Mouse (Mus musculus): ENCODE results near the gene Pum2. TPM values are rescaled to one million over a fixed set of nuclear protein-coding genes. Genes with fewer than 3 reads are reported as not detected.
"Not testable (repeated sequence)": the region's sequence is repeated elsewhere in the genome, so short reads cannot be mapped to it uniquely, and the experiment has no call there.

Gene Pum2
- polyA plus RNA-seq, 1 experiment from 2014 or later = 48.9 TPM

DNA sequence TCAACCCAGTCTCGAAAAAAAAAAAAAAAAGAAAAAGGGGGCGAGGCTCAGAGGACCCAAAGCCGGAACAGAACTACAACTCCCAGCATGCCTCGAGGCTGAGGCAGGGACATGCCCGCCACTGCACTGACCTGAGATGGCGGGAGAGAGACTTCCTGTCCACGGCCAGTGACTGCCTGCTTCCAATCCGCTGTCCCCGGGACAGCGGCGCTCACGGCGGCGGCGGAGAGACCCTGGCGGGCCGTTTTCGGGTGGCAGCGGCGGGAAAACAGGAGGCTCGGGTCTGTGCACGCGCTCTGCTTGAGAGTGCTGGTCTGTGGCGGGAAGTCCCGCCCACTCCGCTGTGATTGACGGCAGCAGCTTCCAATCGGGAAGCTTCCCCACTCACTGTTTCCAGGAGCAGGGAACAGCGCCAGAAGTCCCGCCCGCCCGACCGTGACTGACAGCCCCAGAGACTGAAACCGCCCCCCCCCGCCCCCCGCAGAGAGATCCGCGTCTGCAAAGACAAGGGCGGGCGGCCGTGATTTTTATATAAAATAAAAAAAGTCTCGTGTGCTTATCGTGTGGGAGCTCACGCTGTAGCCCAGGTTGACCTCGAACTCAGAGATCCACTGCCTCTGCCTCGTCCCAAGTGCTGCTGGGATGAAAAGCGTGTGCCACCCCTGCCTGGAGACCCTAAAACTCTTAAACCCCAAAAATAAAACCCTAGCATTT lies 33.1 kb upstream of the Pum2 start:
- Histone ChIP-seq H3K4me1 (ENCODE audit: control insufficient read depth, insufficient read depth, low read length) (0 out of 2 replicates have a peak, but pooled peaks cover 2% of the 10 kb centered on the region), H3K27ac (ENCODE audit: low read length) (peak overlapping the region; percentile 97), H3K4me3 (ENCODE audit: low read depth, low read length) (peak overlapping the region; percentile 71), H3K4me2 (ENCODE audit: low read length) (peak overlapping the region; percentile 67), H3K27me3 (ENCODE audit: control insufficient read depth, insufficient read depth, low read depth, low read length) (no peaks in the 10 kb centered on the region), H3K36me3 (ENCODE audit: control insufficient read depth, insufficient read depth, low read length) (no peaks in the 10 kb centered on the region), H3K9ac (ENCODE audit: low read depth, low read length) (peak overlapping the region; percentile 94), H3K9me3 (replicated peaks; ENCODE audit: control insufficient read depth, low read length, poor library complexity, severe bottlenecking) (no peaks in the 10 kb centered on the region)
- 0% methylated on average over 47 of the region's 47 CpGs for WGBS
- ATAC-seq = peak; percentile 99

DNA sequence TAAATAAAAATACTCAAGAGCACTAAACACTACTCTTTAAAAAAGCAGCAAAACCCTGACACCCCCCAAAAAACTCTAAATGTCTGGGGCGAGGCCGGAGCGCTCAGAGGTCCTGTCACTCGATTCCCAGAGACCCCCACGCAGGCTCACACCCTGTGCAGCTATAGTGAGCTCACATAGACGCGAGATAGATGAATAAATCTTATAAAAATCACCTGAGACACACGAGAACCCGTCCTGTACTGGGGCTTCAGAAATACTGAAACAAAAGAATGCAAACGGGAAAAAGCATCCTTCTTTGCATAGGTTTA lies 32.6 kb upstream of the Pum2 start:
- H3K4me2 ChIP-seq (ENCODE audit: low read length) = peak overlapping the region; percentile 67
- peak overlapping the region; percentile 97 for H3K27ac ChIP-seq (ENCODE audit: low read length)
- peak; percentile 72 for ATAC-seq
- no peaks in the 10 kb centered on the region for H3K36me3 ChIP-seq (ENCODE audit: control insufficient read depth, insufficient read depth, low read length)
- H3K4me3 ChIP-seq (ENCODE audit: low read depth, low read length) = peak overlapping the region; percentile 71
- H3K9me3 ChIP-seq (replicated peaks; ENCODE audit: control insufficient read depth, low read length, poor library complexity, severe bottlenecking) = no peaks in the 10 kb centered on the region
- H3K4me1 ChIP-seq (ENCODE audit: control insufficient read depth, insufficient read depth, low read length) = 0 out of 2 replicates have a peak, but pooled peaks cover 2% of the 10 kb centered on the region
- no peaks in the 10 kb centered on the region for H3K27me3 ChIP-seq (ENCODE audit: control insufficient read depth, insufficient read depth, low read depth, low read length)
- 7% methylated on average over 10 of the region's 10 CpGs for WGBS
- peak overlapping the region; percentile 74 for H3K9ac ChIP-seq (ENCODE audit: low read depth, low read length)

DNA sequence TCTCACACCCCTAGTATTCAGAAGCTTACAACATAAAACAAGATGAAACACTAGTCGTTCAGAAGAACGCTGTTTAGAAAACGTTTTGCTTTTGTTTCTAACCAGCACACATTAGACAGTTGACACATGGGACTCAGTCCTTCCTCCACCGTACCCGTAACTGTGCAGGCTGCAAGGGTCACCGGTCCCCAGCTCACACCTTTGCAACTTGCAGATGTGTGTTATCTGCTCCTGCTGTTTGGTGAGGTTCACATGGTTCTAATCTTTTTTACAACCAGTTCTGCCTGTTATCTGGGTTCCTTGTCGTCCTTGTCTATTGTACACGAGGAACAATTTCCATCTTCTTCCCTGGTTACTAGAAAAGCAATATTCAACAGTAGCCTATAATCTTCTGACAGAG lies 25.7 kb upstream of the Pum2 start:
- not testable (repeated sequence) for H3K27ac ChIP-seq (ENCODE audit: low read length); H3K9me3 ChIP-seq (replicated peaks; ENCODE audit: control insufficient read depth, low read length, poor library complexity, severe bottlenecking); H3K27me3 ChIP-seq (ENCODE audit: control insufficient read depth, insufficient read depth, low read depth, low read length); H3K4me2 ChIP-seq (ENCODE audit: low read length); H3K36me3 ChIP-seq (ENCODE audit: control insufficient read depth, insufficient read depth, low read length); H3K4me1 ChIP-seq (ENCODE audit: control insufficient read depth, insufficient read depth, low read length); H3K4me3 ChIP-seq (ENCODE audit: low read depth, low read length); H3K9ac ChIP-seq (ENCODE audit: low read depth, low read length); ATAC-seq
- WGBS = 78% methylated on average over 8 of the region's 8 CpGs

DNA sequence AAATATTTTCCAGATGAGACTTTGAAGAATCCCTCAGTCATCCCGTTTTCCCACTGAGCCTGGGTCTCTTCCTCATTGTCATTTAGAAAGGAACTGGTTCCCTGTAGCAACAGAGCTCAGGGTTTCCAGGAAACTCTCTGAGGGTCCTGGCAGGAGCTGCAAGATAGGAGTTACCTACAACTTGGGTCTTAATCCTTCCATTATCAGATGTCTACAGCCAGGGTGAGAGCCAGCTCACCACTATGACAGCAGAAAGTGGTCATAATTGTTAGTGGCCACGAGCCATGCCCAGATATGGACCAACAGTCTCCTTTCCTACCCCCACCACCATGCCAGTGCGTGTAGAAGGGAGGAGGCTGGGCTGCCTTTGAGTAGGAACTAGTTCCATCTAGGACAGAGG lies 23.9 kb upstream of the Pum2 start:
- WGBS = 68% methylated on average over 3 of the region's 3 CpGs
- not testable (repeated sequence) for H3K9ac ChIP-seq (ENCODE audit: low read depth, low read length); ATAC-seq; H3K27ac ChIP-seq (ENCODE audit: low read length); H3K36me3 ChIP-seq (ENCODE audit: control insufficient read depth, insufficient read depth, low read length); H3K4me3 ChIP-seq (ENCODE audit: low read depth, low read length); H3K4me1 ChIP-seq (ENCODE audit: control insufficient read depth, insufficient read depth, low read length); H3K9me3 ChIP-seq (replicated peaks; ENCODE audit: control insufficient read depth, low read length, poor library complexity, severe bottlenecking); H3K4me2 ChIP-seq (ENCODE audit: low read length); H3K27me3 ChIP-seq (ENCODE audit: control insufficient read depth, insufficient read depth, low read depth, low read length)

DNA sequence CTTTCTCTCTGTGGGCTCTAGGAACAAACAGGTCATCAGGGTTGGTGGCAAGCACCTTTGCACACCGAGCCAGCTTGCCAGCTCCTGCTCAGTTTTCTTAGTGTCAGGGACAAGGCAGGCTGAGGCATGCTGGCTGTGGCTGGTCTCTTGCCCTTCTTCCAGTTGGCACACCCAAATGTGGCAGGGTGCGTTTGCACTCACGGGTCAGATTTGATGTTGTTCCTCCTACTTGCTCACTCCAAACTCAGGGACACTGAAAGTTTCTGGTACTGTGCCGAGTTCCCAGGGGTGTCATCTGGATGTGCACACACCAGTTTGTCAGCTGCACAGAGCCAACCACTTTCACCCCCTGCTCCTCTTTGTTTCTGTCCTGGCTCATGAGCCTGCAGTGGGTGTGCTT lies 17.3 kb upstream of the Pum2 start:
- WGBS = 87% methylated on average over 4 of the region's 4 CpGs
- no peak for ATAC-seq
- no peak overlapping the region for H3K4me2 ChIP-seq (ENCODE audit: low read length)

DNA sequence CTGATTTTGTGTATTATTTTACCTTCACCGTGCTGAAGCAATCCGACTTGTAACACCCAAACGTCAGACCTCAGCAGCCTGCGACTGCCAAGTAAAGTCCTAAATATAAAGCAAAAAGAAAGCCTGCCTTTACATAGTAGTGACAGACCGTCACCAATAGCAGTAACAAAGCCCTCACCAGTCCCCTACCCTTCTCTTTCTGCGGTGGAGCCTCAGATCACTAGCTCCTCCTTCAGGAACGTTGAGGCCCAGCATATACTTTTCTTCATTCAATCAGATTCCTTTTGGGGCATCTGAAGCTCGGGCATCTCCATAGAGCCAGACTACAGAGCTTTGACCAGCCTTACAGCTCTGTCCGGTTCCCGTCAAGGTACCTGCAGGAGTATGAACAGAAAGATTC lies 16.8 kb upstream of the Pum2 start:
- Histone ChIP-seq H3K27ac (ENCODE audit: low read length) (no peak overlapping the region), H3K4me3 (ENCODE audit: low read depth, low read length) (no peak overlapping the region), H3K9ac (ENCODE audit: low read depth, low read length) (no peak overlapping the region), H3K36me3 (ENCODE audit: control insufficient read depth, insufficient read depth, low read length) (no peaks in the 10 kb centered on the region), H3K4me1 (ENCODE audit: control insufficient read depth, insufficient read depth, low read length) (no peaks in the 10 kb centered on the region), H3K9me3 (replicated peaks; ENCODE audit: control insufficient read depth, low read length, poor library complexity, severe bottlenecking) (no peaks in the 10 kb centered on the region), H3K27me3 (ENCODE audit: control insufficient read depth, insufficient read depth, low read depth, low read length) (no peaks in the 10 kb centered on the region), H3K4me2 (ENCODE audit: low read length) (no peak overlapping the region)
- ATAC-seq = no peak
- 71% methylated on average over 10 of the region's 10 CpGs for WGBS

More for the DNA sequence above, 17.3 kb upstream of the Pum2 start:
- H3K36me3 ChIP-seq (ENCODE audit: control insufficient read depth, insufficient read depth, low read length) = no peaks in the 10 kb centered on the region
- H3K9me3 ChIP-seq (replicated peaks; ENCODE audit: control insufficient read depth, low read length, poor library complexity, severe bottlenecking) = no peaks in the 10 kb centered on the region
- H3K27ac ChIP-seq (ENCODE audit: low read length) = no peak overlapping the region
- H3K4me3 ChIP-seq (ENCODE audit: low read depth, low read length) = no peak overlapping the region
- no peaks in the 10 kb centered on the region for H3K27me3 ChIP-seq (ENCODE audit: control insufficient read depth, insufficient read depth, low read depth, low read length)
- no peaks in the 10 kb centered on the region for H3K4me1 ChIP-seq (ENCODE audit: control insufficient read depth, insufficient read depth, low read length)
- no peak overlapping the region for H3K9ac ChIP-seq (ENCODE audit: low read depth, low read length)

DNA sequence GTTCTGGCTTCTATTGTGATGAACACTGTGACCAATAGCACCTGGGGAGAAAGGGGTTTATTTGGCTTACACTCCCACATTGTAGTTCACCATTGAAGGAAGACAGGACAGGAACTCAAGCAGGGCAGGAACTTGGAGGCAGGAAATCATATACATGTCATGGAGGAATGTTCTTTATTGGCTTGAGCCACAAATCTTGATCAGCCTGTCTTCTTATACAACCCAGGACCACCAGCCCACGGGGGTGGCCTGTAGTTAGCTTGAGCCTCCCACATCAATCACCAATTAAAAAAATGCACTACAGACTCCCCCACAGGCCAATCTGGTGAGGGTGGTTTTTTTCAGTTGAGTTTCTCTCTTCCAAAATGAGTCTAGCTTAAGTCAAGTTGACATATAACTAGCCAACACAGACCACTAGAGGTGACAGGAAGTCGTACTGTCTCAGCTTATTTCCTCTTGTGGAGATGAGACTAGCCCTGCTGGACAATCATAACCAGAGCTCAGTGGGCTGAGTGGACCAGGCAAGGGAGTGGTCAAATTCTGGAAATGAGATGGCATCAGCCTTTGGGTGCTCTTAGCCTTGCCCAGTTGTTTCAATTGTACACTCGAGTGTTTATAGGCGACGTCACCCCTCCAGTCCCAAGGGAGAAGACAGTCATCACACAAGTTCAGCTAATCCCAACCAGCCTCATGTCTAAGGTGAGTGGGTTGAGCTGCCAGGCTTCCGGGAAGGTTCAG lies 16.1 kb upstream of the Pum2 start:
- Histone ChIP-seq H3K36me3 (ENCODE audit: control insufficient read depth, insufficient read depth, low read length) (no peaks in the 10 kb centered on the region), H3K4me3 (ENCODE audit: low read depth, low read length) (no peak overlapping the region), H3K9me3 (replicated peaks; ENCODE audit: control insufficient read depth, low read length, poor library complexity, severe bottlenecking) (no peaks in the 10 kb centered on the region), H3K27me3 (ENCODE audit: control insufficient read depth, insufficient read depth, low read depth, low read length) (no peaks in the 10 kb centered on the region), H3K27ac (ENCODE audit: low read length) (no peak overlapping the region), H3K4me1 (ENCODE audit: control insufficient read depth, insufficient read depth, low read length) (no peaks in the 10 kb centered on the region), H3K4me2 (ENCODE audit: low read length) (no peak overlapping the region), H3K9ac (ENCODE audit: low read depth, low read length) (no peak overlapping the region)
- no peak for ATAC-seq
- 91% methylated on average over 6 of the region's 6 CpGs for WGBS

DNA sequence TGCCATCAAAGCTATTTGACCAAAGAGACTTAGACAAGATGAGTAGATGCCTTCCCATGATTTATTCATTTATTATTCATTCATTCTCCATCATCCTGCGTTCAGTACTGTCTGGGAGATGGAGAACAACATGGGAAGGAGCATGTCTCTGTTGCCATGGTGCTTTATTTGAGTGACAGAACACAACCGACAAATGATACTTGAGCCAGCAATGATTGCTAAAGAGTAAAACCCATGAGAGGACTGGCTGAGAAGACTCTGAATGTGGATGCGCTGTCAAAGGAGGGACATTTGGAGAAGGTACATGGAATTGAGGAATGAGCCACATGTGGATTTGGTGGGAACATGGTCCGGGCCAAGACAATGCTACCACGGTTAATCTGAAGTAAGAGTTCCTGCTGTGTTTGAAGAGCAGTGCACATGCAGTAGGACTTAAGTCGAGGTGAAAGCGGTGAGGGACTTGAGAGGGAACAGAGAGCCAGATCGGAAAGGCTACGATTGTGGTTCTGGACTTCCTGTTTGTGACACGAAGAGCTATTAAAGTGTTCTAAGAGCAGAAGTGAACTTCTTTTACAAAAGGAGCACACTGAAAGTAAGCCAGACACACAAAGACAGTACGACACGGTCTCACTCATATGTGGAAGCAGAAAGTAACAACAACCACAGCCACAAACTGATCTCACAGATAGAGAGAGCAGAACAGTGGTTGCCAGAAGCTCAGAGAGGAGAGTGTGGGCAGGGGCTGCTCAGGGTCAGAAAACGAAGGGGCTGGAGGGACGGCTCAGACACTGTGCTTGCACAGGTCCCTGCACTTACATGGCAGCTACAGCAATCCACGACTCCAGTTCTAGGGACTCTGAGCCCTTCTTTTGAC lies 14.3 kb upstream of the Pum2 start:
- no peak for ATAC-seq
- no peaks in the 10 kb centered on the region for H3K9me3 ChIP-seq (replicated peaks; ENCODE audit: control insufficient read depth, low read length, poor library complexity, severe bottlenecking)
- 86% methylated on average over 15 of the region's 15 CpGs for WGBS

DNA sequence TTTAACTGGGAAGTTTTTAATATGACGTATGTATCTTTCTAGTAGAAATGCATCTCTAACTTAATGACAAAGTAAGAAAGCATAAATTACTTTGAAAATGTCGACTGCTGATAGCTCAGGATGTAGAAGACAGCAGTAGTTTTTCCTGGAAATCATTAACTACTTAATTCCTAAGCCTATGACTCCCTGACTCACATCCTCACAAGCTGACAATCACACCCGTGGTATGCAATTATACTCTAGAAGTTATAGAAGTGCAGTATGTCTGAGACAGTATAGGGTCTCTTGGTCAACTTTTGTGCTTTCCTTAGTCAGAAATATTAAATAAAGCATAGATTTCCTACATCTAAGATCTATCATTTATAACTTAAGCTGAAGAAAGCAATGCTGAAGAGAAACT lies 12.2 kb upstream of the Pum2 start:
- ATAC-seq = no peak
- Histone ChIP-seq H3K9me3 (replicated peaks; ENCODE audit: control insufficient read depth, low read length, poor library complexity, severe bottlenecking) (no peaks in the 10 kb centered on the region), H3K4me1 (ENCODE audit: control insufficient read depth, insufficient read depth, low read length) (no peaks in the 10 kb centered on the region), H3K9ac (ENCODE audit: low read depth, low read length) (no peak overlapping the region), H3K36me3 (ENCODE audit: control insufficient read depth, insufficient read depth, low read length) (no peaks in the 10 kb centered on the region), H3K4me3 (ENCODE audit: low read depth, low read length) (no peak overlapping the region), H3K27ac (ENCODE audit: low read length) (no peak overlapping the region), H3K27me3 (ENCODE audit: control insufficient read depth, insufficient read depth, low read depth, low read length) (no peaks in the 10 kb centered on the region), H3K4me2 (ENCODE audit: low read length) (no peak overlapping the region)
- WGBS = 68% methylated on average over 3 of the region's 3 CpGs

More for the DNA sequence above, 14.3 kb upstream of the Pum2 start:
- Histone ChIP-seq H3K27me3 (ENCODE audit: control insufficient read depth, insufficient read depth, low read depth, low read length) (no peaks in the 10 kb centered on the region), H3K27ac (ENCODE audit: low read length) (no peak overlapping the region), H3K4me1 (ENCODE audit: control insufficient read depth, insufficient read depth, low read length) (no peaks in the 10 kb centered on the region), H3K36me3 (ENCODE audit: control insufficient read depth, insufficient read depth, low read length) (no peaks in the 10 kb centered on the region), H3K4me3 (ENCODE audit: low read depth, low read length) (no peak overlapping the region), H3K4me2 (ENCODE audit: low read length) (no peak overlapping the region), H3K9ac (ENCODE audit: low read depth, low read length) (no peak overlapping the region)

All from midbrain, embryonic 16.5 days (tissue).